Mouse (Mus musculus) lung, adult 18-20 months (tissue): Measurements from ENCODE around the gene Onecut3.

Source experiments
- DNase-seq, 2 experiments: peaks; one replicate each; pipeline ENCODE4 v3.0.0; 2022; ENCODE audit warnings: mixed read lengths in 2 of 2

The Onecut3 gene

GRCm38 (mm10) chr10:80553997-80554396, 59.4 kb downstream of the Onecut3 start:
- DNase-seq: no peak

GRCm38 (mm10) chr10:80557346-80557965, 62.8 kb downstream of the Onecut3 start:
- peak; percentile 79 to 83 for DNase-seq

- no peak for DNase-seq
These were observed 64.8 kb downstream of the Onecut3 start for GRCm38 (mm10) chr10:80559431-80559830.

- no peak for DNase-seq
These were observed 66.0 kb downstream of the Onecut3 start for GRCm38 (mm10) chr10:80560621-80561020.

GRCm38 (mm10) chr10:80561116-80561944, 66.7 kb downstream of the Onecut3 start, which contains the start of gene Rexo1:
Gene Rexo1 (minus strand): TSS chr10:80561560.
- DNase-seq: peak; percentile 92 to 94

GRCm38 (mm10) chr10:80566375-80567092, 71.9 kb downstream of the Onecut3 start:
- peak; percentile 83 to 87 for DNase-seq
